ENCODE assay signal across 9 mouse cellular contexts in genomic region chr7:63321951-63322710, GRCm38 (mm10).
DNase-seq lines count a peak whose midpoint lies in the region; ATAC-seq and TF ChIP-seq lines count a peak whose summit lies in the region.
"Had no signal": no experiment of that assay in that cellular context is flagged by ENCODE, and none has a peak within 500 bp of the region (broad histone marks: within the 10 kb centered on the region; RNA-seq: fewer than 3 reads in every experiment).

No protein-coding gene starts in this region.

- no peaks in the 10 kb centered on the region for H3K27me3 ChIP-seq in liver, adult 2 months (ENCODE audit: control insufficient read depth, insufficient read depth, low read length)
- H3K27me3 ChIP-seq in hindbrain, postnatal 0 days (ENCODE audit: insufficient read depth, low read length) = no peaks in the 10 kb centered on the region
- H3K27me3 ChIP-seq in limb, embryonic 11.5 days (ENCODE audit: control insufficient read depth, insufficient read depth, low read length) = no peaks in the 10 kb centered on the region
- H3K27me3 ChIP-seq: embryonic facial prominence, embryonic 12.5 days had no signal

- H3K4me1 ChIP-seq in liver, adult 2 months (ENCODE audit: control insufficient read depth, insufficient read depth, low read length) = peaks cover 15% of the 10 kb centered on the region
- H3K4me1 ChIP-seq in hindbrain, postnatal 0 days (ENCODE audit: insufficient read depth, low read length) = no peaks in the 10 kb centered on the region
- H3K4me1 ChIP-seq in limb, embryonic 11.5 days (ENCODE audit: control insufficient read depth, insufficient read depth, low read length) = no peaks in the 10 kb centered on the region
- H3K4me1 ChIP-seq: embryonic facial prominence, embryonic 12.5 days had no signal

- H3K36me3 ChIP-seq in liver, adult 2 months (ENCODE audit: control insufficient read depth, insufficient read depth, low read length) = no peaks in the 10 kb centered on the region
- H3K36me3 ChIP-seq in hindbrain, postnatal 0 days (ENCODE audit: insufficient read depth, low read length) = no peaks in the 10 kb centered on the region
- no peaks in the 10 kb centered on the region for H3K36me3 ChIP-seq in limb, embryonic 11.5 days (ENCODE audit: control insufficient read depth, insufficient read depth, low read length)
- H3K36me3 ChIP-seq: embryonic facial prominence, embryonic 12.5 days had no signal

- TF ChIP-seq CTCF in liver, adult 2 months (IDR thresholded peaks at IDR 0.05; ENCODE audit: low read depth, low read length) = peak; percentile 64
- TF ChIP-seq CTCF in hindbrain, postnatal 0 days (IDR thresholded peaks at IDR 0.05; ENCODE audit: low read depth) = peak; percentile 96

- peak overlapping the region; percentile 20 for H3K9ac ChIP-seq in liver, adult 2 months (ENCODE audit: low read depth, low read length)
- no peak overlapping the region for H3K9ac ChIP-seq in hindbrain, postnatal 0 days (replicated peaks; ENCODE audit: low read length)
- no peak overlapping the region for H3K9ac ChIP-seq in limb, embryonic 11.5 days (ENCODE audit: low read length)
- H3K9ac ChIP-seq: embryonic facial prominence, embryonic 12.5 days had no signal

- peak; percentile 74 for ATAC-seq in hindbrain, postnatal 0 days
- no peak for ATAC-seq in limb, embryonic 11.5 days (ENCODE audit: insufficient number of reproducible peaks, low FRiP score, low TSS enrichment, low read depth)
- no peak for ATAC-seq in monocyte, adult 5-6 weeks (replicated peaks; ENCODE audit: insufficient number of reproducible peaks, low FRiP score, low TSS enrichment, poor library complexity, severe bottlenecking)

- H3K79me2 ChIP-seq in liver, adult 2 months (ENCODE audit: control insufficient read depth, insufficient read depth, low read length) = no peaks in the 10 kb centered on the region

- no peak overlapping the region for H3K4me2 ChIP-seq in hindbrain, postnatal 0 days (ENCODE audit: low read depth, low read length)
- no peak overlapping the region for H3K4me2 ChIP-seq in limb, embryonic 11.5 days (ENCODE audit: low read depth, severe bottlenecking)
- H3K4me2 ChIP-seq: embryonic facial prominence, embryonic 12.5 days had no signal

- peak overlapping the region; percentile 77 for H3K27ac ChIP-seq in liver, adult 2 months (replicated peaks; ENCODE audit: insufficient read depth, low read depth, low read length)
- no peak overlapping the region for H3K27ac ChIP-seq in hindbrain, postnatal 0 days
- H3K27ac ChIP-seq in limb, embryonic 11.5 days (replicated peaks; ENCODE audit: low read depth, low read length) = no peak overlapping the region
- H3K27ac ChIP-seq: embryonic facial prominence, embryonic 12.5 days had no signal

- DNase-seq in liver, adult 2 months (ENCODE audit: extremely low read depth, low read depth, low spot score) = peak; percentile 93
- no peak for DNase-seq in liver
- DNase-seq in adrenal gland, adult 2 months = peak; percentile 29
- DNase-seq in embryo, embryonic 11.5 days (ENCODE audit: low read depth, low spot score) = peak; percentile 51
- DNase-seq in hindbrain, postnatal 0 days (ENCODE audit: low spot score) = peak; percentile 93
- DNase-seq in limb, embryonic 11.5 days (ENCODE audit: low spot score) = peak; percentile 41
- peak; percentile 62 for DNase-seq in right cerebral cortex, postnatal 14 days

- no peak overlapping the region for H3K4me3 ChIP-seq in liver, adult 2 months (ENCODE audit: insufficient read depth, low read depth, low read length)
- H3K4me3 ChIP-seq in hindbrain, postnatal 0 days (ENCODE audit: low read length) = no peak overlapping the region
- H3K4me3 ChIP-seq in limb, embryonic 11.5 days (ENCODE audit: low read depth, low read length) = no peak overlapping the region
- H3K4me3 ChIP-seq: embryonic facial prominence, embryonic 12.5 days had no signal

- WGBS in liver, adult 2 months = 25% methylated on average over 11 of the region's 11 CpGs
- WGBS in hindbrain, postnatal 0 days = 33% methylated on average over 11 of the region's 11 CpGs
- WGBS in limb, embryonic 11.5 days = 38% methylated on average over 11 of the region's 11 CpGs

- no peak for TF ChIP-seq POLR2A in liver, adult 2 months (IDR thresholded peaks at IDR 0.05; ENCODE audit: extremely low read depth, insufficient read depth, low read length)

- no peaks in the 10 kb centered on the region for H3K9me3 ChIP-seq in hindbrain, postnatal 0 days (ENCODE audit: low read length)
- no peaks in the 10 kb centered on the region for H3K9me3 ChIP-seq in limb, embryonic 11.5 days (ENCODE audit: control insufficient read depth, low read length)
- H3K9me3 ChIP-seq: embryonic facial prominence, embryonic 12.5 days had no signal
